Mouse (Mus musculus): ENCODE measurements around the gene Paf1. TPM values are rescaled to one million over a fixed set of nuclear protein-coding genes. Genes with fewer than 3 reads are reported as not detected.
"Not testable (repeated sequence)": the region's sequence is repeated elsewhere in the genome, so short reads cannot be mapped to it uniquely, and the experiment has no call there.

Gene Paf1
- polyA plus RNA-seq, 1 experiment from 2014 or later, result 80.5 TPM

DNA sequence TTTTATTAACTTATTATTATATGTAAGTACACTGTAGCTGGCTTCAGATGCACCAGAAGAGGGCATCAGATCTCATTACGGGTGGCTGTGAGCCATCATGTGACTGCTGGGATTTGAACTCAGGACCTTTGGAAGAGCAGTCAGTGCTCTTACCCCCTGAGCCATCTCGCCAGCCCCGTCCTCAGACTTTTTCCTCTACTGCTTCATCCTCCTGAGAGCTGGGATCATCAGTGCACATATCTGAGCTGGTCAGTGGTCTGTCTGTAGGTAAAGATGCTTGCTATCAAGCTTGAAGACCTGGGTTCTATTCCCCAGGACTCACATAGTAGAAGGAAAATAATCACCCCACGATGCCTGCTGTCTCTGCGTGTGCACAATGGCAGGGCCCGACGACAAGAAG is 5.4 kb upstream of the Paf1 start:
- H3K27me3 ChIP-seq; H3K4me2 ChIP-seq; ATAC-seq (ENCODE audit: insufficient number of reproducible peaks, insufficient read depth, low FRiP score, low TSS enrichment, low read depth); H3K9ac ChIP-seq; H3K4me3 ChIP-seq; H3K27ac ChIP-seq; H3K9me3 ChIP-seq: not testable (repeated sequence)
- 89% methylated on average over 7 of the region's 7 CpGs for WGBS
- Histone ChIP-seq H3K36me3 (peaks cover 48% of the 10 kb centered on the region), H3K4me1 (peaks cover 20% of the 10 kb centered on the region)

DNA sequence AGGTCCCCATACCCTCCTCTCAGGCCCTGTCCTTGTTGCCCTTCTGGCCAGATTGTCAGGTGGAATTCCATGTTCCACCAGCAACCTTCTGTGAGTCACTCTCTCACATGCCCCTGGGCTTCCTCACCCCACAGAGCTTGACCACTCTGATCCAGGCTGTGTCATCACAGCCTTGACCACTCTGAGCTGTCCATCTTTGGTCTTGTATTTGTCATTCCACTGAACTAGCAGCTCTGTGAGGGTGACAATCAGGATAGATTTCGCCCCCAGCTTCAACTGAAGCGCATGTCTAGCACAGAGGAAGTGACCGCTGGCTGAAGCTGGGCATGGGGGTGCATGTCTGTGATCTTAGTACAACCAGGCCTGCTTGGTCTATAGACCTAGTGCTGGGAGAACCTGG is 2.4 kb upstream of the Paf1 start:
- H3K9ac ChIP-seq, result no peak overlapping the region
- no peaks in the 10 kb centered on the region for H3K9me3 ChIP-seq
- no peak overlapping the region for H3K4me3 ChIP-seq
- ATAC-seq (ENCODE audit: insufficient number of reproducible peaks, insufficient read depth, low FRiP score, low TSS enrichment, low read depth), result no peak
- peaks cover 47% of the 10 kb centered on the region for H3K36me3 ChIP-seq
- H3K27me3 ChIP-seq, result no peaks in the 10 kb centered on the region
- H3K27ac ChIP-seq, result no peak overlapping the region
- WGBS, result 93% methylated on average over 3 of the region's 3 CpGs
- peaks cover 17% of the 10 kb centered on the region for H3K4me1 ChIP-seq
- H3K4me2 ChIP-seq, result no peak overlapping the region

DNA sequence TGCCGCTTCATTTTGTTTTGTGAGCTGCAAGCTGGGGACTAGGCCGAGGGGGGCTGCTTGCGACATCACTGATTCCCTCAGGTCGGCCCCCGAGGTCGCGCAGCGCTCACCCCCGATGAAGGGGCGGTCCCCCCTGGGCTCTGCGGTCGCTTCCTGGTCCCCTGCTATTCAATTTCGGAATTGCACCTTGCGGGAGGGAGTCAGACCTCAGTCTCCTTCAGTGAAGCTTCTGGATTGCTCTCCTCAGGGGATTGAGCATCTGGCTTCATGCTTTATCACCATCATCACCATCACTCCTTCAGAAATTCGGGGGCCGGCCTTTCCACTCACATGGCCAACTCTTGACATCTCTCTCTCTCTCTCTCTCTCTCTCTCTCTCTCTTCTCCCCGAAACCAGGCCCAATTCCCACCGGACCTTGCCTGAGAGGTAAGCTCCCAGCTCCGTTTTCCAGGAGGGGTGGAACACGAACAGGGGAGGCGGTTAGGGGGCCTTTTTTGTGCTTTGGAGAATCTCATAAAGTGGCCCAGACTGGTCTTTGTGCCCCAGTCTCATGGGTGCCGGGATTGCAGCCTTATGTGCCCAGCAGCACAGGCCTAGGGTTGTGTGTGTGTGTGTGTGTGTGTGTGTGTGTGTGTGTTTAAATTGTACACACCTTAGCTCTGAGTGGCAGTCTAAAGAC is 661 bp downstream of the Paf1 start:
- WGBS, result 6% methylated on average over 22 of the region's 22 CpGs
- H3K27ac ChIP-seq, result peak overlapping the region; percentile 81

DNA sequence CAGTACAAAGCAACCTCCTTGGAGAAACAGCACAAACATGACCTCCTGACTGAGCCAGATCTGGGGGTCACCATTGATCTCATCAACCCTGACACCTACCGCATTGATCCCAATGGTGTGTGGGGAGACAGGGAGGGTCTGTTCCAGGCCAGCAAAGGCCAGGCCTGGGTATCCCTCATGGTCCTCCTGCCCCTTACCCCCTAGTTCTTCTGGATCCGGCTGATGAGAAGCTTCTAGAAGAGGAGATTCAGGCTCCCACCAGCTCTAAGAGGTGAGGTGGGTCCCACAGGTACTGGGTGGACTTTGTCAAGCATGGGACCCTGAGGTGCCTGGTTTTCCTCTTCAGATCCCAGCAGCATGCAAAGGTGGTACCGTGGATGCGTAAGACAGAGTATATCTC is 2.7 kb downstream of the Paf1 start:
- no peak overlapping the region for H3K27ac ChIP-seq
- no peaks in the 10 kb centered on the region for H3K27me3 ChIP-seq
- WGBS, result 94% methylated on average over 4 of the region's 4 CpGs
- H3K9me3 ChIP-seq, result no peaks in the 10 kb centered on the region
- no peak overlapping the region for H3K4me3 ChIP-seq
- ATAC-seq (ENCODE audit: insufficient number of reproducible peaks, insufficient read depth, low FRiP score, low TSS enrichment, low read depth), result no peak
- no peak overlapping the region for H3K9ac ChIP-seq
- H3K4me2 ChIP-seq, result no peak overlapping the region
- H3K4me1 ChIP-seq, result peaks cover 17% of the 10 kb centered on the region
- peaks cover 52% of the 10 kb centered on the region for H3K36me3 ChIP-seq

More for the DNA sequence above, 661 bp downstream of the Paf1 start:
- peaks cover 17% of the 10 kb centered on the region for H3K4me1 ChIP-seq
- H3K4me2 ChIP-seq, result peak overlapping the region; percentile 96
- H3K9me3 ChIP-seq, result no peaks in the 10 kb centered on the region
- H3K9ac ChIP-seq, result peak overlapping the region; percentile 92
- H3K36me3 ChIP-seq, result peaks cover 54% of the 10 kb centered on the region
- peak; percentile 12; the same call in 1 of the 2 replicates for ATAC-seq (ENCODE audit: insufficient number of reproducible peaks, insufficient read depth, low FRiP score, low TSS enrichment, low read depth)
- H3K4me3 ChIP-seq, result peak overlapping the region; percentile 94
- H3K27me3 ChIP-seq, result no peaks in the 10 kb centered on the region

DNA sequence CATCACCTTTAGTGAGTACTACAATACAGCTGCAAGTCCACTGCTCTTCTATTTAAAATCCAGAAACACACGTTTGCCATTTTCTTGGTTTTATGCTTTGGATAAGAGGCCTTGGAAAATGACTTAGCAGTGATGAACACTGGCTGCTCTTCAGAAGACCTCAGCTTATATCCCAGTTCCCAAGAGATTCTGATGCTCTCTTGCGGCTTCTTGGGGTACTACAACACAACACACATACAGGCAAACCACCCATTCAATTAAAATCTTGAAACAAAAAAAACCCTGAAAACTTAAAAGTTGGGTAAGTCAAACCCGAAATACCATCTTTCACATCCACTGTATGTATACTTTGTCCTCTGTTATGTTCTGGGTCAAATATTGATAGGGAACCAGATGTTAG is 5.2 kb downstream of the Paf1 start:
- Histone ChIP-seq H3K4me2 (no peak overlapping the region), H3K36me3 (peaks cover 72% of the 10 kb centered on the region), H3K4me3 (no peak overlapping the region), H3K9me3 (no peaks in the 10 kb centered on the region), H3K9ac (no peak overlapping the region), H3K4me1 (peaks cover 9% of the 10 kb centered on the region), H3K27me3 (no peaks in the 10 kb centered on the region), H3K27ac (no peak overlapping the region)
- WGBS, result 69% methylated on average over 3 of the region's 3 CpGs
- no peak for ATAC-seq (ENCODE audit: insufficient number of reproducible peaks, insufficient read depth, low FRiP score, low TSS enrichment, low read depth)

DNA sequence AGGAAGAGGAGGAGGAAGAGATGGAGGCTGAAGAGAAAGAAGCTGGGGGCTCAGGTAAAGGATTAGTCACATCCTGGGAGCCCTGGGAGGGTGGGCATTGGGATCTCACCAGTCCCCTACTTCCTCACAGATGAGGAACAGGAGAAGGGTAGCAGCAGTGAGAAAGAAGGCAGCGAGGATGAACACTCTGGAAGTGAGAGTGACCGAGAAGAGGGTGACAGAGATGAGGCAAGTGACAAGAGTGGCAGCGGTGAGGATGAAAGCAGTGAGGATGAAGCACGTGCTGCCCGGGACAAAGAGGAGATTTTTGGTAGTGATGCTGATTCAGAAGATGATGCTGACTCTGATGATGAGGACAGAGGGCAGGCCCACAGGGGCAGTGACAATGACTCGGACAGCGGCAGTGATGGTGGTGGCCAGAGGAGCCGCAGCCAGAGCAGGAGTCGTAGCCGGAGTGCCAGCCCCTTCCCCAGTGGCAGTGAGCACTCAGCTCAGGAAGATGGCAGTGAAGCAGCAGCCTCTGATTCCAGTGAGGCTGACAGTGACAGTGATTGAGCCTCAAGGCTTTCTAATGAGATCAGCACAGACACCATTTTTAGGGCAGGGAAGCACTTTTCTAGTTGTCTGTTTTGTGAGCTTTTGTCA is 6.1 kb downstream of the Paf1 start:
- Histone ChIP-seq H3K4me2 (no peak overlapping the region), H3K36me3 (peaks cover 81% of the 10 kb centered on the region), H3K4me1 (peaks cover 2% of the 10 kb centered on the region), H3K9ac (no peak overlapping the region), H3K27me3 (no peaks in the 10 kb centered on the region), H3K9me3 (no peaks in the 10 kb centered on the region), H3K4me3 (no peak overlapping the region), H3K27ac (no peak overlapping the region)
- no peak for ATAC-seq (ENCODE audit: insufficient number of reproducible peaks, insufficient read depth, low FRiP score, low TSS enrichment, low read depth)
- 88% methylated on average over 10 of the region's 10 CpGs for WGBS

DNA sequence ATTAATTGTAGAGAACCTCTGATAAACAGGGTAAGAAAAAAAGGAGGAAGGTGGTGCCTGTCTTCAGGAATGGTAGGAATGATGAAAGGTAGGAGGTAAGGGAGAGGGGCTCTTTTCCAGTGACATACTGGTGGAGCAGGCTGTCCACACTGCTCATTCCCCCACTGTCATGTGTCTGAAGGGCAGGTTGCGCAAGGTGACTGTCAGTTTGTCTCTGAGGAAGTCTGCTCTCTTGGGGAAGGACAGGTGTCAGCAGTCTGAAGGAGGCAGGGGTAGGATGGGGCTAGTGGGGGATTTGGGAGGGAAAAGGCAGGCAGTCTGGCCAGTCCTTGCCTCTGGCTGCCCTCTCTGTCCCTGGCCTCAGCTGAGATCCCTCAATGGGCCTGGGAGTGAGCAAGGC is 8.3 kb downstream of the Paf1 start:
- peaks cover 93% of the 10 kb centered on the region for H3K36me3 ChIP-seq
- H3K9ac ChIP-seq, result 0 out of 2 replicates have a peak overlapping the region, but pooled peaks have one; percentile 21
- no peak overlapping the region for H3K27ac ChIP-seq
- ATAC-seq (ENCODE audit: insufficient number of reproducible peaks, insufficient read depth, low FRiP score, low TSS enrichment, low read depth), result no peak
- 94% methylated on average over 1 of the region's 1 CpGs for WGBS
- H3K9me3 ChIP-seq, result no peaks in the 10 kb centered on the region
- H3K4me2 ChIP-seq, result no peak overlapping the region
- H3K4me3 ChIP-seq, result no peak overlapping the region
- H3K4me1 ChIP-seq, result no peaks in the 10 kb centered on the region
- no peaks in the 10 kb centered on the region for H3K27me3 ChIP-seq

DNA sequence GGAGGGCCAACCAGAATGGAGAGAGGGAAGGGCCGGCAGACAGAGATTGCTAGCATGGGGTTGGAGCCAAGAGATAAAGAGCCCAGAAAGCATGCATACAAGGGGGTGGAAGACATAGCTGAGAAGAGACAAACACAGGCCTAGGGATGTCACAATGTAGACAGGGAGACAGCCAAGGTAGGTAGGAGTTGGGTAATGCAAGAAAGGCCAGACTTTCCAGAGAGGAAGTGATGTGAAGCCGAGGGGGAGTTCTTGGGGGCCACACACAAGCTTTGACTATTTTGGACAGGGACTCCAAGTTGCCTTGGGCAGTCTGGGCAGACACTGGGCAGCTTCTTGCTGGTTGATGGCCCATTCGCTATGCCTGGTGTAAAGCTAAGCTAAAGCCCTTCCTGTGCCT is 9.2 kb downstream of the Paf1 start:
- WGBS, result 83% methylated on average over 3 of the region's 3 CpGs
- Histone ChIP-seq H3K4me3 (no peak overlapping the region), H3K27ac (no peak overlapping the region), H3K36me3 (peaks cover 94% of the 10 kb centered on the region), H3K4me1 (no peaks in the 10 kb centered on the region), H3K9me3 (no peaks in the 10 kb centered on the region), H3K4me2 (no peak overlapping the region), H3K27me3 (no peaks in the 10 kb centered on the region), H3K9ac (no peak overlapping the region)
- ATAC-seq (ENCODE audit: insufficient number of reproducible peaks, insufficient read depth, low FRiP score, low TSS enrichment, low read depth), result no peak

DNA sequence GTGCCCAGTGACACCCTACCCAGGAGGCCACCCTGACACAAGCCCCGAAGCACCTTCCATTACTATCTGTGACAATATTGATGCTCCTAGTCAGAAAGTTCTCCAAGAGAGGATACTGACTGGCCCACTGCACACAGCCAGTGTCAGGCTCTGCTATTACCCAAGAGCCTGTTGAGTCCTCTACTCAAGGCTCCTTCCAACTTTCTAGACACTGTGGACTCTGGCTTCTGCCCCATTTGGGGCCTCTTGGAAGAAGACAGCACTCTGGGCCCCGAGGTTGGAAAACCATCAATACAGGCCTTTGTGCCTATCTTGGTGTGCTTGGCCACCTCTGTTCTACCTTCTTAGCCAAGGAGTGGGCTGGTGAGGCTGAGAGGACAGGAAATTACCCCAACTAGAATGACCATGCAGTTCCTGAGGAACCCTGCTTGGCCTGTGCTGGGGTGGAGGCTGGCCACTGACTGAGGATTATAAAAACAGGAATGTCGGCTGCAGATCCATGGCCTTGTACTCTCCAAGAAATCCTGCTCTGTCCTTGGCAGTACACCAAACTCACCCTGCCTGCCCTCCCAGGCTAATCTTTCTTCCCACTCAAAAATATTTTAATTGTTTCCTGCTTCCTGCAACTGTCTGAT is 18.2 kb downstream of the Paf1 start:
- Histone ChIP-seq H3K4me1 (no peaks in the 10 kb centered on the region), H3K36me3 (peaks cover 93% of the 10 kb centered on the region), H3K27me3 (no peaks in the 10 kb centered on the region), H3K4me3 (no peak overlapping the region), H3K27ac (no peak overlapping the region), H3K9me3 (no peaks in the 10 kb centered on the region), H3K4me2 (no peak overlapping the region), H3K9ac (no peak overlapping the region)
- no peak for ATAC-seq (ENCODE audit: insufficient number of reproducible peaks, insufficient read depth, low FRiP score, low TSS enrichment, low read depth)
- WGBS, result 92% methylated on average over 3 of the region's 3 CpGs

DNA sequence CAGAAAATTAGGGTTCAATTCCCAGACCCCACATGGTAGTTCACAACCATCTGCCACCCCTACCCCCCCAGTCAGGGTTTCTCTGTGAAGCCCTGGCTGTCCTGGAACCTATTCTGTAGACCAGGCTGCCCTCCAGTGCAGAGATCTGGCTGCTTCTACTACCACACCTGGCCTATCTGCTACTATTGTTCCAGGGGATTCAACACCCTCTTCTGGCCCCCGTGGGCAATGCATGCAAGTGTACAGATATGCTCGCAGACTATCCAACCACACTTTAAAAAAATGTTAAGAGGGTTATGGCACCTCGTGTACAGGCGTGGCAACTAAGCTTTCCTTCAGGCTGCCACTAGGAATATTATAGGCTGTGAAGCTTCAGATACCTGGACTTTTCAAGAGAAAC is 20.1 kb downstream of the Paf1 start:
- no peaks in the 10 kb centered on the region for H3K9me3 ChIP-seq
- H3K4me2 ChIP-seq, result no peak overlapping the region
- H3K4me3 ChIP-seq, result no peak overlapping the region
- 87% methylated on average over 4 of the region's 4 CpGs for WGBS
- no peak overlapping the region for H3K27ac ChIP-seq
- H3K36me3 ChIP-seq, result peaks cover 92% of the 10 kb centered on the region
- H3K4me1 ChIP-seq, result no peaks in the 10 kb centered on the region
- no peaks in the 10 kb centered on the region for H3K27me3 ChIP-seq
- ATAC-seq (ENCODE audit: insufficient number of reproducible peaks, insufficient read depth, low FRiP score, low TSS enrichment, low read depth), result no peak
- no peak overlapping the region for H3K9ac ChIP-seq

DNA sequence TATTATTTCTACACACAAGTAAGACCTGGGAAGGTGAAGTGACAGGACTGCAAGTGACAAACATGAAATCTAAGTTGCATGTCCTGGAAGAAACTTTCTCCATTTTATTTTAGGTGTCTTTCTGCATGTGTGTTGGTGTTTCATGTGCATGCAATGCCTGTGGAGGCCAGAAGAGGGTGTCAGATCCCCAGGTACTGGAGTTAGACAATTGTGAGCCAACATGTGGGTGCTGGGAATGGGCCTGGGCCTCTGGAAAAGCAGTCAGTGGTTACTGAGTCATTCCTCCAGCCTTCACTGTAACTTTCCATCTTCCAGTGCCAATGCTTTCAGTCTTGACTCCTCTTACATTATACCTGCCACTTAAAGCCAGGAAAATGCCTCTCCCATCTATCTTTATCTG is 24.6 kb downstream of the Paf1 start:
- Histone ChIP-seq H3K4me3 (no peak overlapping the region), H3K9me3 (no peaks in the 10 kb centered on the region), H3K4me2 (no peak overlapping the region), H3K4me1 (peaks cover 8% of the 10 kb centered on the region), H3K27ac (no peak overlapping the region), H3K36me3 (peaks cover 96% of the 10 kb centered on the region), H3K9ac (no peak overlapping the region), H3K27me3 (no peaks in the 10 kb centered on the region)
- ATAC-seq (ENCODE audit: insufficient number of reproducible peaks, insufficient read depth, low FRiP score, low TSS enrichment, low read depth), result no peak

DNA sequence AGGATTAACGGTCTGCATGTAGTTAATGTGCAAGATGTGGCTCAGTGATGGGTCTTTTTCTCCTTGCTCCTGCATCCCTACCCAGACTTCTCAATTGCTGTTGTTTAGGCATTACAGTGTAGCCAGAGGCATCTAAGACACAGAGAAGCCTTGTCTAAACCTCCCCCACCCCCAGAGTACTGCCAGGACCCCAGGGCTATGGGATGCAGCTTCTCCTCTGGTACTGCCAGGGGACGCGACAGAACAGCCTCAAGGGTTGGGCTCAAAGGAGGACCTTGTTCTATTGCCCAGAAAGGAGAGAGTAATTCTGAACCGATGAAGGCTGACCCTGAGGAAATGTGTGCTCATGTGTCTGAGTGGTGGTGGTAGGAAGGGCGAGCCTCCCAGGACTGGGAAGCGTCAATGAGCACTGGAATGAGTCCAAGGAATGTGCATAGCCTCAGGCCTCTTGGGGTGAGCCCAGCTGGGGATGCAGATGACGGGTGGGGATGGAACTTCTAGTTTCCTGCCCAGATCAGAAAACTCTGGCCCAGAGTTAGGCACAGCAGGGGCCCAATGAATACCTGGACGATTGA is 25.4 kb downstream of the Paf1 start:
- Histone ChIP-seq H3K36me3 (peaks cover 96% of the 10 kb centered on the region), H3K27me3 (no peaks in the 10 kb centered on the region), H3K4me3 (no peak overlapping the region), H3K4me2 (no peak overlapping the region), H3K27ac (no peak overlapping the region), H3K9me3 (no peaks in the 10 kb centered on the region), H3K9ac (no peak overlapping the region), H3K4me1 (peaks cover 8% of the 10 kb centered on the region)
- WGBS, result 60% methylated on average over 8 of the region's 8 CpGs
- ATAC-seq (ENCODE audit: insufficient number of reproducible peaks, insufficient read depth, low FRiP score, low TSS enrichment, low read depth), result no peak
